Mouse (Mus musculus): Measurements from ENCODE around the gene Cntn1.

Cntn1 gene

GRCm38 (mm10) chr15:92050996-92051352 is at the start of gene Cntn1:
Cntn1 (plus strand) TSS chr15:92051165.
- in situ Hi-C loops (cut with MboI; ENCODE audit: low pct_unique_long_range_greater_than_20kb in 1 of 2, low sequenced_read_pairs in 2 of 2, unreplicated experiment in 1 of 2), result no loop called here

- in situ Hi-C loops (cut with MboI; ENCODE audit: low pct_unique_long_range_greater_than_20kb in 1 of 2, low sequenced_read_pairs in 2 of 2, unreplicated experiment in 1 of 2), result no loop called here
Measured at GRCm38 (mm10) chr15:92001431-92001830, 49.5 kb upstream of the Cntn1 start.

- in situ Hi-C loops (cut with MboI; ENCODE audit: low pct_unique_long_range_greater_than_20kb in 1 of 2, low sequenced_read_pairs in 2 of 2, unreplicated experiment in 1 of 2), result no loop called here
Measured at GRCm38 (mm10) chr15:92012165-92013083, 38.5 kb upstream of the Cntn1 start.

- in situ Hi-C loops (cut with MboI; ENCODE audit: low pct_unique_long_range_greater_than_20kb in 1 of 2, low sequenced_read_pairs in 2 of 2, unreplicated experiment in 1 of 2), result no loop called here
Measured at GRCm38 (mm10) chr15:92034111-92034510, 16.9 kb upstream of the Cntn1 start.

- in situ Hi-C loops (cut with MboI; ENCODE audit: low pct_unique_long_range_greater_than_20kb in 1 of 2, low sequenced_read_pairs in 2 of 2, unreplicated experiment in 1 of 2), result no loop called here
Measured at GRCm38 (mm10) chr15:92042538-92042937, 8.4 kb upstream of the Cntn1 start.

GRCm38 (mm10) chr15:92046042-92046441 is 4.9 kb upstream of the Cntn1 start:
- in situ Hi-C loops (cut with MboI; ENCODE audit: low pct_unique_long_range_greater_than_20kb in 1 of 2, low sequenced_read_pairs in 2 of 2, unreplicated experiment in 1 of 2), result no loop called here

- in situ Hi-C loops (cut with MboI; ENCODE audit: low pct_unique_long_range_greater_than_20kb in 1 of 2, low sequenced_read_pairs in 2 of 2, unreplicated experiment in 1 of 2), result no loop called here
Measured at GRCm38 (mm10) chr15:92048031-92048430, 2.9 kb upstream of the Cntn1 start.

- in situ Hi-C loops (cut with MboI; ENCODE audit: low pct_unique_long_range_greater_than_20kb in 1 of 2, low sequenced_read_pairs in 2 of 2, unreplicated experiment in 1 of 2), result no loop called here
Measured at GRCm38 (mm10) chr15:92048531-92048930, 2.4 kb upstream of the Cntn1 start.

GRCm38 (mm10) chr15:92051353-92052132 is 578 bp downstream of the Cntn1 start:
- in situ Hi-C loops (cut with MboI; ENCODE audit: low pct_unique_long_range_greater_than_20kb in 1 of 2, low sequenced_read_pairs in 2 of 2, unreplicated experiment in 1 of 2), result no loop called here

- in situ Hi-C loops (cut with MboI; ENCODE audit: low pct_unique_long_range_greater_than_20kb in 1 of 2, low sequenced_read_pairs in 2 of 2, unreplicated experiment in 1 of 2), result no loop called here
Measured at GRCm38 (mm10) chr15:92052133-92052463, 1.1 kb downstream of the Cntn1 start.

- in situ Hi-C loops (cut with MboI; ENCODE audit: low pct_unique_long_range_greater_than_20kb in 1 of 2, low sequenced_read_pairs in 2 of 2, unreplicated experiment in 1 of 2), result no loop called here
Measured at GRCm38 (mm10) chr15:92057553-92057952, 6.6 kb downstream of the Cntn1 start.

GRCm38 (mm10) chr15:92060986-92061385 is 10.0 kb downstream of the Cntn1 start:
- in situ Hi-C loops (cut with MboI; ENCODE audit: low pct_unique_long_range_greater_than_20kb in 1 of 2, low sequenced_read_pairs in 2 of 2, unreplicated experiment in 1 of 2), result no loop called here

- in situ Hi-C loops (cut with MboI; ENCODE audit: low pct_unique_long_range_greater_than_20kb in 1 of 2, low sequenced_read_pairs in 2 of 2, unreplicated experiment in 1 of 2), result no loop called here
Measured at GRCm38 (mm10) chr15:92079416-92079815, 28.5 kb downstream of the Cntn1 start.

GRCm38 (mm10) chr15:92085876-92086275 is 34.9 kb downstream of the Cntn1 start:
- in situ Hi-C loops (cut with MboI; ENCODE audit: low pct_unique_long_range_greater_than_20kb in 1 of 2, low sequenced_read_pairs in 2 of 2, unreplicated experiment in 1 of 2), result no loop called here

- in situ Hi-C loops (cut with MboI; ENCODE audit: low pct_unique_long_range_greater_than_20kb in 1 of 2, low sequenced_read_pairs in 2 of 2, unreplicated experiment in 1 of 2), result no loop called here
Measured at GRCm38 (mm10) chr15:92087691-92088286, 36.8 kb downstream of the Cntn1 start.

GRCm38 (mm10) chr15:92090787-92091186 is 39.8 kb downstream of the Cntn1 start:
- in situ Hi-C loops (cut with MboI; ENCODE audit: low pct_unique_long_range_greater_than_20kb in 1 of 2, low sequenced_read_pairs in 2 of 2, unreplicated experiment in 1 of 2), result no loop called here

GRCm38 (mm10) chr15:92092041-92092440 is 41.1 kb downstream of the Cntn1 start:
- in situ Hi-C loops (cut with MboI; ENCODE audit: low pct_unique_long_range_greater_than_20kb in 1 of 2, low sequenced_read_pairs in 2 of 2, unreplicated experiment in 1 of 2), result no loop called here

- in situ Hi-C loops (cut with MboI; ENCODE audit: low pct_unique_long_range_greater_than_20kb in 1 of 2, low sequenced_read_pairs in 2 of 2, unreplicated experiment in 1 of 2), result no loop called here
Measured at GRCm38 (mm10) chr15:92099410-92100174, 48.6 kb downstream of the Cntn1 start.

- in situ Hi-C loops (cut with MboI; ENCODE audit: low pct_unique_long_range_greater_than_20kb in 1 of 2, low sequenced_read_pairs in 2 of 2, unreplicated experiment in 1 of 2), result no loop called here
Measured at GRCm38 (mm10) chr15:92101956-92102355, 51.0 kb downstream of the Cntn1 start.
